Mouse (Mus musculus) hindbrain, embryonic 14.5 days (tissue): Measurements from ENCODE around the gene Tead1. TPM values are rescaled to one million over a fixed set of nuclear protein-coding genes. Genes with fewer than 3 reads are reported as not detected.

Experiments
- ATAC-seq: fragments of 200-750 bp; cut with Nextera tagmentation; 2 replicates; pipeline ENCODE4 v1.8.0; 2017; ENCODE audit warnings: moderate number of reproducible peaks, mild to moderate bottlenecking, moderate TSS enrichment, moderate library complexity; ENCODE audit not compliant: low FRiP score
- DNase-seq: peaks from one replicate; pipeline ENCODE4 v3.0.0-alpha.2; 2015; ENCODE audit warnings: low spot score
- H3K27ac ChIP-seq: fragments of 300-500 bp; sonication (generic); 2 replicates; pipeline ENCODE4 v1.5.1; 2014; ENCODE audit warnings: mild to moderate bottlenecking, moderate library complexity
- H3K27me3 ChIP-seq: fragments of 300-500 bp; sonication (generic); 2 replicates; pipeline ENCODE4 v1.6.1; 2014; ENCODE audit warnings: mild to moderate bottlenecking, low read length, mixed read lengths; ENCODE audit not compliant: control insufficient read depth, insufficient read depth
- H3K36me3 ChIP-seq: fragments of 300-500 bp; sonication (generic); replicated peaks from 2 replicates; pipeline ENCODE4 v1.6.1; 2014; ENCODE audit not compliant: control insufficient read depth, insufficient read depth
- H3K4me1 ChIP-seq: fragments of 300-500 bp; sonication (generic); replicated peaks from 2 replicates; pipeline ENCODE4 v1.6.1; 2014; ENCODE audit warnings: antibody characterized with exemption, low read length, mixed read lengths; ENCODE audit not compliant: control insufficient read depth, insufficient read depth
- H3K4me2 ChIP-seq: fragments of 300-500 bp; sonication (generic); replicated peaks from 2 replicates; pipeline ENCODE4 v1.6.1; 2014; ENCODE audit warnings: mild to moderate bottlenecking, moderate library complexity
- H3K4me3 ChIP-seq: fragments of 300-500 bp; sonication (generic); replicated peaks from 2 replicates; pipeline ENCODE4 v1.5.1; 2014; ENCODE audit warnings: mild to moderate bottlenecking, low read length
- H3K9ac ChIP-seq: fragments of 300-500 bp; sonication (generic); 2 replicates; pipeline ENCODE4 v1.6.1; 2014
- H3K9me3 ChIP-seq: fragments of 300-500 bp; sonication (generic); 2 replicates; pipeline ENCODE4 v1.6.1; 2016; ENCODE audit warnings: low read length; ENCODE audit not compliant: control insufficient read depth
- WGBS: fragments of 180-500 bp; shearing (Covaris S2); extraction: QIAGEN DNeasy Blood & Tissue Kit; methylation state at CpG from one replicate; pipeline ENCODE4 v1.1.7; 2014; 5-methylcytosine and 5-hydroxymethylcytosine counted together
- polyA plus RNA-seq: library from polyadenylated mRNA; unstranded; fragments of >200 nt; fragmentation: Nextera tagmentation; extraction: Ambion mirVana; gene quantifications from 2 replicates; pipeline ENCODE4 v1.2.1, GENCODE M21; 2014

Gene Tead1
- polyA plus RNA-seq, 1 experiment from 2014 or later: 16.0 TPM

- no peak for DNase-seq
- H3K27ac ChIP-seq: no peak overlapping the region
- ATAC-seq: no peak
- no peaks in the 10 kb centered on the region for H3K36me3 ChIP-seq
- no peak overlapping the region for H3K9ac ChIP-seq
- no peaks in the 10 kb centered on the region for H3K9me3 ChIP-seq
- H3K4me2 ChIP-seq: 0 out of 2 replicates have a peak overlapping the region, but pooled peaks have one; percentile 52
- H3K27me3 ChIP-seq: no peaks in the 10 kb centered on the region
- H3K4me1 ChIP-seq: peaks cover 40% of the 10 kb centered on the region
- 24% methylated on average over 11 of the region's 11 CpGs for WGBS
- no peak overlapping the region for H3K4me3 ChIP-seq
Measured at GRCm38 (mm10) chr7:112719394-112720142, 40.5 kb downstream of the Tead1 start.

GRCm38 (mm10) chr7:112720143-112720988 is 41.2 kb downstream of the Tead1 start:
- peak; percentile 63 for DNase-seq
- Histone ChIP-seq H3K4me1 (peaks cover 40% of the 10 kb centered on the region), H3K36me3 (no peaks in the 10 kb centered on the region)

GRCm38 (mm10) chr7:112720989-112721337 is 41.8 kb downstream of the Tead1 start:
- H3K27ac ChIP-seq: peak overlapping the region; percentile 52
- H3K36me3 ChIP-seq: no peaks in the 10 kb centered on the region
- ATAC-seq (0 out of 2 replicates have a peak, but pooled peaks have one; percentile 23), DNase-seq (no peak)
- H3K4me3 ChIP-seq: no peak overlapping the region
- WGBS: 19% methylated on average over 4 of the region's 4 CpGs
- no peaks in the 10 kb centered on the region for H3K9me3 ChIP-seq
- peaks cover 40% of the 10 kb centered on the region for H3K4me1 ChIP-seq
- H3K9ac ChIP-seq: peak overlapping the region; percentile 48
- H3K4me2 ChIP-seq: peak overlapping the region; percentile 52
- H3K27me3 ChIP-seq: no peaks in the 10 kb centered on the region

More at GRCm38 (mm10) chr7:112720143-112720988, 41.2 kb downstream of the Tead1 start:
- WGBS: 7% methylated on average over 23 of the region's 23 CpGs
- H3K9ac ChIP-seq: peak overlapping the region; percentile 48
- no peaks in the 10 kb centered on the region for H3K9me3 ChIP-seq
- H3K27ac ChIP-seq: peak overlapping the region; percentile 52
- H3K4me2 ChIP-seq: peak overlapping the region; percentile 52
- ATAC-seq: peak; percentile 57; the same call in 1 of the 2 replicates
- H3K4me3 ChIP-seq: peak overlapping the region; percentile 17
- H3K27me3 ChIP-seq: no peaks in the 10 kb centered on the region

- Histone ChIP-seq H3K9me3 (no peaks in the 10 kb centered on the region), H3K9ac (no peak overlapping the region), H3K4me1 (peaks cover 37% of the 10 kb centered on the region), H3K27ac (no peak overlapping the region), H3K4me3 (no peak overlapping the region), H3K36me3 (no peaks in the 10 kb centered on the region), H3K4me2 (no peak overlapping the region), H3K27me3 (no peaks in the 10 kb centered on the region)
- ATAC-seq (no peak), DNase-seq (no peak)
- 84% methylated on average over 4 of the region's 4 CpGs for WGBS
Measured at GRCm38 (mm10) chr7:112721859-112722258, 42.7 kb downstream of the Tead1 start.

- DNase-seq (no peak), ATAC-seq (no peak)
- no peak overlapping the region for H3K4me2 ChIP-seq
- no peaks in the 10 kb centered on the region for H3K9me3 ChIP-seq
- H3K36me3 ChIP-seq: no peaks in the 10 kb centered on the region
- no peak overlapping the region for H3K4me3 ChIP-seq
- WGBS: 79% methylated on average over 2 of the region's 2 CpGs
- no peaks in the 10 kb centered on the region for H3K27me3 ChIP-seq
- H3K9ac ChIP-seq: no peak overlapping the region
- H3K27ac ChIP-seq: no peak overlapping the region
- H3K4me1 ChIP-seq: peaks cover under 1% of the 10 kb centered on the region; the same call in 1 of the 2 replicates
Measured at GRCm38 (mm10) chr7:112728399-112728798, 49.3 kb downstream of the Tead1 start.

GRCm38 (mm10) chr7:112730209-112730608 is 51.1 kb downstream of the Tead1 start:
- Histone ChIP-seq H3K4me2 (no peak overlapping the region), H3K9me3 (no peaks in the 10 kb centered on the region), H3K4me3 (no peak overlapping the region), H3K27ac (no peak overlapping the region), H3K9ac (no peak overlapping the region), H3K36me3 (no peaks in the 10 kb centered on the region), H3K27me3 (no peaks in the 10 kb centered on the region), H3K4me1 (peaks cover 3% of the 10 kb centered on the region; the same call in 1 of the 2 replicates)
- 69% methylated on average over 5 of the region's 5 CpGs for WGBS
- DNase-seq (no peak), ATAC-seq (no peak)

GRCm38 (mm10) chr7:112731584-112731983 is 52.5 kb downstream of the Tead1 start:
- Histone ChIP-seq H3K4me2 (no peak overlapping the region), H3K9me3 (no peaks in the 10 kb centered on the region), H3K27ac (no peak overlapping the region), H3K9ac (no peak overlapping the region), H3K27me3 (no peaks in the 10 kb centered on the region), H3K4me1 (peaks cover 3% of the 10 kb centered on the region; the same call in 1 of the 2 replicates), H3K4me3 (no peak overlapping the region), H3K36me3 (no peaks in the 10 kb centered on the region)
- ATAC-seq: no peak
- WGBS: 72% methylated on average over 8 of the region's 8 CpGs
- no peak for DNase-seq

GRCm38 (mm10) chr7:112739174-112739573 is 60.1 kb downstream of the Tead1 start:
- Histone ChIP-seq H3K4me2 (no peak overlapping the region), H3K9me3 (no peaks in the 10 kb centered on the region), H3K27me3 (no peaks in the 10 kb centered on the region), H3K4me1 (peaks cover 25% of the 10 kb centered on the region), H3K9ac (no peak overlapping the region), H3K27ac (no peak overlapping the region), H3K36me3 (no peaks in the 10 kb centered on the region), H3K4me3 (no peak overlapping the region)
- no peak for DNase-seq
- no peak for ATAC-seq
- WGBS: 83% methylated on average over 6 of the region's 6 CpGs

GRCm38 (mm10) chr7:112741790-112742189 is 62.7 kb downstream of the Tead1 start:
- 18% methylated on average over 12 of the region's 12 CpGs for WGBS
- H3K4me1 ChIP-seq: peaks cover 25% of the 10 kb centered on the region
- H3K36me3 ChIP-seq: no peaks in the 10 kb centered on the region
- no peak overlapping the region for H3K4me2 ChIP-seq
- DNase-seq (no peak), ATAC-seq (no peak; the same call in 1 of the 2 replicates)
- no peak overlapping the region for H3K27ac ChIP-seq
- no peaks in the 10 kb centered on the region for H3K27me3 ChIP-seq
- no peak overlapping the region for H3K4me3 ChIP-seq
- H3K9me3 ChIP-seq: no peaks in the 10 kb centered on the region
- no peak overlapping the region for H3K9ac ChIP-seq
